Mouse (Mus musculus) embryonic facial prominence, embryonic 15.5 days (tissue): ENCODE results near the gene Sh3gl3. TPM values are rescaled to one million over a fixed set of nuclear protein-coding genes. Genes with fewer than 3 reads are reported as not detected.

ENCODE experiments used
- ATAC-seq: fragments of 200-750 bp; cut with Nextera tagmentation; 2 replicates; pipeline ENCODE4 v1.8.0; 2017; ENCODE audit warnings: low read depth, moderate TSS enrichment; ENCODE audit not compliant: insufficient number of reproducible peaks, low FRiP score, low TSS enrichment
- H3K27ac ChIP-seq: fragments of 300-500 bp; sonication (generic); replicated peaks from 2 replicates; pipeline ENCODE4 v1.5.1; 2015; ENCODE audit warnings: mild to moderate bottlenecking, inconsistent platforms
- H3K27me3 ChIP-seq: fragments of 300-500 bp; sonication (generic); 2 replicates; pipeline ENCODE4 v1.6.1; 2015; ENCODE audit warnings: inconsistent platforms
- H3K36me3 ChIP-seq: fragments of 300-500 bp; sonication (generic); 2 replicates; pipeline ENCODE4 v1.6.1; 2015; ENCODE audit warnings: mild to moderate bottlenecking, inconsistent platforms
- H3K4me1 ChIP-seq: fragments of 300-500 bp; sonication (generic); 2 replicates; pipeline ENCODE4 v1.6.1; 2015; ENCODE audit warnings: inconsistent platforms
- H3K4me2 ChIP-seq: fragments of 300-500 bp; sonication (generic); replicated peaks from 2 replicates; pipeline ENCODE4 v1.6.1; 2015; ENCODE audit warnings: mild to moderate bottlenecking, inconsistent platforms
- H3K4me3 ChIP-seq: fragments of 300-500 bp; sonication (generic); replicated peaks from 2 replicates; pipeline ENCODE4 v1.5.1; 2015; ENCODE audit warnings: mild to moderate bottlenecking, inconsistent platforms
- H3K9ac ChIP-seq: fragments of 300-500 bp; sonication (generic); 2 replicates; pipeline ENCODE4 v1.6.1; 2015; ENCODE audit warnings: inconsistent platforms
- H3K9me3 ChIP-seq: fragments of 300-500 bp; sonication (generic); replicated peaks from 2 replicates; pipeline ENCODE4 v1.6.1; 2016; ENCODE audit warnings: inconsistent platforms
- WGBS: fragments of 180-500 bp; shearing (Covaris S2); methylation state at CpG from one replicate; pipeline ENCODE4 v1.1.7; 2015; 5-methylcytosine and 5-hydroxymethylcytosine counted together
- polyA plus RNA-seq: library from polyadenylated mRNA; unstranded; fragments of >200 nt; fragmentation: Nextera tagmentation; extraction: Ambion mirVana; gene quantifications from 2 replicates; pipeline ENCODE4 v1.2.1, GENCODE M21; 2015

Gene Sh3gl3
- polyA plus RNA-seq, 1 experiment from 2014 or later: 11.4 TPM

DNA sequence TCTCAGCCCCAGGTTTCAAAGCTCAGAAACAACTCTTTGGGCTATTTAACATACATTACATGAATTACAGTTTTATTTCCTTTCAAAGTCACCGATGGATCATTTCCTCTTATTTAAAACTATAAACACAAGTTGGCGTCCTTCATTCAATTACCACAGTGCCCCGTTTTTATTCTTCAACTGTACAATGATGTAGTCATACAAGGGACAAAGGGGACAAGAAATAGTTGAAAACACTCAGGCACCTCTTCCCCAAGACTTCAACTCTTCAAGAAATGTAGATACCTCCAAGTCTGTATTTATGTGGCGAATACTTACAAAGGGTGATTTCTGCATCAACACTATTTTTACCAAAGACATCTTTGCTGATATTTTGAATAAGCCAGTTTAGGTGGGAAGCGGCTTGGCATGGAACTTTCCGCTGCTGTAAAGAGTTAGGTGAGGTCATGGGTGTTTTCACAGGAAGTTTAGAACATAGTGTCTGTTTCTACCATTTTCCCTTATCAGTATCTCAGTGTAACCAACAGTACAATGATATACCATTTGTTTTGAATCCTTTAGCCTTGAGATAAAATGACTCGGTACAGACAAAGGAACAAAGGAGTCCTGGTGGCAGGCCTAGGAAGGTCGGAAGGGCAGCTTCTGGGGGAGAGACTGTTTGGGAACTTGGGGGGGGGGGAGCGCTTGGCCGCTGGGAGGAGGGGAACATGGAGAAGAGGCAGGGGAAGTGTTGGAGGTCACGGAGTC is 62.7 kb downstream of the Sh3gl3 start:
- WGBS: 68% methylated on average over 10 of the region's 11 CpGs
- Histone ChIP-seq H3K4me2 (no peak overlapping the region), H3K9ac (no peak overlapping the region), H3K27me3 (no peaks in the 10 kb centered on the region), H3K9me3 (no peaks in the 10 kb centered on the region), H3K36me3 (no peaks in the 10 kb centered on the region), H3K4me3 (no peak overlapping the region), H3K4me1 (0 out of 2 replicates have a peak, but pooled peaks cover 3% of the 10 kb centered on the region), H3K27ac (no peak overlapping the region)
- ATAC-seq: no peak

DNA sequence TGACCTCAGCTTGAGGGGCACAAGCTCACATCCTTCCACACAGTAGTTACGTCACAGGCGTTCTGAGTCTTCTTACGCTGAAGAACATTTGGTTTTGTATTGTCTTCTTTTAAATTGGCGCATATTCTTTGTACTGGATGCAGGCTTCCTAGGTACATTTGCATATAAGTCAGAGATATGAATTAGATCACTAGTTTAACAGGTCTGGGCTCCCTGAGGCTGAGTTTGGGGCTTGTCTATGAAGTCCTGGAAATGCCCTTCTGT is 63.2 kb downstream of the Sh3gl3 start:
- no peak overlapping the region for H3K4me2 ChIP-seq
- H3K36me3 ChIP-seq: no peaks in the 10 kb centered on the region
- H3K27ac ChIP-seq: no peak overlapping the region
- no peak overlapping the region for H3K4me3 ChIP-seq
- no peaks in the 10 kb centered on the region for H3K9me3 ChIP-seq
- H3K9ac ChIP-seq: no peak overlapping the region
- 87% methylated on average over 4 of the region's 4 CpGs for WGBS
- no peaks in the 10 kb centered on the region for H3K27me3 ChIP-seq
- ATAC-seq: no peak
- 0 out of 2 replicates have a peak, but pooled peaks cover 3% of the 10 kb centered on the region for H3K4me1 ChIP-seq

DNA sequence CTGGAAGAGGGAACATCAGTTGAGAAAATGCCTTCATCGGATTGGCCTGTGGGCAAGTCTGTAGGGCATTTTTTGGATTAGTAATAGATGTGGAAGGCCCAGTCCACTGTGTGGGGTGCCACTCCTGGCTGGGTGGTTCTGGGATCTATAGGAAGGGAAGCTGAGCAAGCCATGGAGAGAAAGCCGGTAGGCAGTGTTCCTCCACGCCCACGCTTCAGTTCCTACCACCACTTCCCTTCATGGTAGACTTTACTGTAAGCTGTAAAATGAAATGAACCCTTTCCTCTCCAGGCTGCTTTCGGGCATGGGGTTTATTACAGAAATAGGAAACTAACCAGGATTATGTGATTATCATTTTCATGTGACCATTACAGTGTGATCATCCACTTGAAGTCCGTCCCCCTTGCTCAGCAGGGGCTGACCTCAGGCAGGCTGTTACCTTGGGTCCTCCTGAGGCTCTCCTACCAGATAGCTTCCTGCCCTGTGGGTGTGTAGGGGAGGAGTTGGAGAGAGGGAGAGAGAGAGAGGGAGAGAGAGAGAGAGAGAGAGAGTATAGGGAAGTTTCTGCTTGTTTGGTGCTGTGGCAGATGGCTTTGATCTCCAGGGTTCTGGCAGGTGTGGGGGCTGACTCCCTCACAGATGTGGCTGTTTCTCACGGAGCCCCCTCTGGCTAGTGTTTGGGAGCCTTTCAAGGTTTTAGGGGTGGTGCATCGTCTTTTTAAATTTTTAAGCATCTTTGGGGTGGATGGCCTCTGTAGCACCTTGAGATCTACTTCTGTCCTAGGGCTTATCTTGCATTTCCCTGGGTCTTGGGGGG is 67.0 kb downstream of the Sh3gl3 start:
- no peaks in the 10 kb centered on the region for H3K36me3 ChIP-seq
- H3K4me1 ChIP-seq: 0 out of 2 replicates have a peak, but pooled peaks cover 3% of the 10 kb centered on the region
- WGBS: 37% methylated on average over 8 of the region's 8 CpGs
- H3K27ac ChIP-seq: no peak overlapping the region
- H3K27me3 ChIP-seq: no peaks in the 10 kb centered on the region
- no peak for ATAC-seq
- no peaks in the 10 kb centered on the region for H3K9me3 ChIP-seq
- no peak overlapping the region for H3K4me2 ChIP-seq
- no peak overlapping the region for H3K9ac ChIP-seq
- H3K4me3 ChIP-seq: no peak overlapping the region

DNA sequence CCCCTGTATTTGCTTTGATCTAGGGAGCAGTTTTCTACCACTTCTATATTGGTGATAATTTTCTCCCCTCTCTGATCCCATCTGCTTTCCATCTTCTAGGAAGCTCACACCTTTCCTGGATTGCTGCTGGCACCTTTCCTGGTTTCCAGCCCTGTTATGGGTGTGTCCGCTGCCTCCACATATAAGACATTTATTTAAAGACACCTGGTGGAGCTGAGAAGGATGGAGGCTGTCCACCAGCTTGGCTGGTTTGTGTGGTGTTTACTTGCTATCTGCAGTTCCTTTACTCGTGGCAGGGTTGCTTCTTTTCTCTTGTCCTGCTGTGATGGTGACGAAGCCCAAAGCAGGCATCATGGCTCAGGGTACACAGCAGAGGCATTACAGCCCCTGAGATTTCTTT is 71.1 kb downstream of the Sh3gl3 start:
- Histone ChIP-seq H3K27me3 (no peaks in the 10 kb centered on the region), H3K9ac (no peak overlapping the region), H3K36me3 (no peaks in the 10 kb centered on the region), H3K4me2 (no peak overlapping the region), H3K4me3 (no peak overlapping the region), H3K9me3 (no peaks in the 10 kb centered on the region), H3K4me1 (peaks cover 3% of the 10 kb centered on the region; the same call in 1 of the 2 replicates), H3K27ac (no peak overlapping the region)
- no peak for ATAC-seq
- 87% methylated on average over 3 of the region's 3 CpGs for WGBS

DNA sequence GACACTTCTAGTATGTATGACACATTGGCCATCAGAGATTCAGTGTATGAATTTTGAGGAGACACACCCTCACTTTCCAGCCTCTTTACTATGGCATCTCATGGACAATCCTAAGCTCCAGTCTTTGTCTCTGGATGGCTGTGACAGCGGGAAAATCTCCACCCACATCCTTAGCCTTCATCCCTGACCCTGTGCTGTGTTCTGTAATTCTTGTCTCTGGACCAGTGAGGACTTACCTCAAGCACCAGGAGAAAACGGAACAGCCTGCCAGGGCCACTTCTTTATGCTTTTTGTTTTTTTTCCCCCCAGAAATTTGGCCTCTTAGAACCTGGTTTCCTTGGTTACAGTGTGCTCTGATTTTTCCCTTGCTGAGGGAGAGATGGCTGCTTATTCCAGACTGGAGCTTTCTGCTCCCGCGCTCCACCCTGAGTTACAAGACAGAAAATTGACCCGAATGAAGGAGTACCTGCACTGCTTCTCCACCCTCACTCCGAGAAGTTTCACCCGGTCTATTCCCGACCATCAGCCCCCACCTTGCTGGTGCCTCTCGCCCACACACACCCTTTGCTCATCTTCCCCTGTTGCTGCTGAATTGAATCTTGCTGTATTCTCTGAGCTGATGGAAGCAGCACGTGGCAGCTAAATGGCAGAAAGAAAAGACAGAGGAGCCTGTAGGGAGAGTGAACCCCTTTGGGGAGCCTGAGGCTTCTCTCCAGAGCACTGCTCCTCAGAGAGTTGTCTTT is 75.5 kb downstream of the Sh3gl3 start:
- H3K9me3 ChIP-seq: no peaks in the 10 kb centered on the region
- no peak overlapping the region for H3K27ac ChIP-seq
- no peaks in the 10 kb centered on the region for H3K27me3 ChIP-seq
- WGBS: 66% methylated on average over 10 of the region's 10 CpGs
- no peaks in the 10 kb centered on the region for H3K36me3 ChIP-seq
- no peak for ATAC-seq
- H3K9ac ChIP-seq: no peak overlapping the region
- H3K4me3 ChIP-seq: no peak overlapping the region
- no peak overlapping the region for H3K4me2 ChIP-seq
- H3K4me1 ChIP-seq: no peaks in the 10 kb centered on the region; the same call in 1 of the 2 replicates

DNA sequence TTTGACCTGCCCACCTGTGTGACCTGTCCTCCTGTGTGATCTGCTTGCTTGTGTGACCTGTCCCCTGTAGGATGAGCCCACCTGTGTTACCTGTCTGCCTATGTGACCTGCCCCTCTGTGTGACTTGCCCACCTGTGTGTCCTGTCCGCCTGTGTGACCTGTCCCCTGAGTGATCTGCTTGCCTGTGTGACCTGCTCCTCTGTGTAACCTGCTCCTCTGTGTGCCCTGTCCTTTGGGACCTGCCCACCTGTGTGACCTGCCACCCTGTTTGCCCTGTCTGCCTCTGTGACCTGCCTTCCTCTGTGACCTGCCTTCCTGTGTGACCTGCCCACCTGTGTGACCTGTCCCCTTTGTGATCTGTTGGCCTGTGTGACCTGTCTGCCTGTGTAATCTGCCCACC is 79.7 kb downstream of the Sh3gl3 start:
- Histone ChIP-seq H3K4me3 (no peak overlapping the region), H3K9ac (no peak overlapping the region), H3K4me1 (no peaks in the 10 kb centered on the region; the same call in 1 of the 2 replicates), H3K27ac (no peak overlapping the region), H3K36me3 (no peaks in the 10 kb centered on the region), H3K27me3 (no peaks in the 10 kb centered on the region), H3K4me2 (no peak overlapping the region), H3K9me3 (no peaks in the 10 kb centered on the region)
- 0 out of 2 replicates have a peak, but pooled peaks have one; percentile 57 for ATAC-seq
- 83% methylated on average over 1 of the region's 1 CpGs for WGBS

DNA sequence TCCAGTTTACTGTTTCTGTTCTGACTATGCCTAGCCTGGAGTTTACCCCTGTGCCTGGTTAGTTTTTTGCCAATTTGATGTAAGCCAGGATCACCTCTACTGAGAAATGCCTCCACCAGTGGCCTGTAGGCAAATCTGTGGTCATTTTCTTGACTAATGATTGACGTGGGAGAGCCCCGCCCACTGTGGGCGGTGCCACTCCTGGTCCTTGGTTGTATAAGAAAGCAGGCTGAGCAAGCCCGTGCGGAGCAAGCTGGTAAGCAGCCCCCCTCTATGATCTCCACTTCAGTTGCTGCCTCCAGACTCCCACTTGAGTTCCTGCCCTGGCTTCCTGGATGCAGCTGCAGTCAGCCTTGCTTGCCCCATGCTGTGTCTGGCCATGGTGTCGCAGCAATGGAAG is 83.3 kb downstream of the Sh3gl3 start:
- WGBS: 66% methylated on average over 6 of the region's 6 CpGs
- Histone ChIP-seq H3K27ac (no peak overlapping the region), H3K4me3 (no peak overlapping the region), H3K4me1 (no peaks in the 10 kb centered on the region), H3K4me2 (no peak overlapping the region), H3K36me3 (no peaks in the 10 kb centered on the region), H3K9me3 (no peaks in the 10 kb centered on the region), H3K9ac (no peak overlapping the region), H3K27me3 (no peaks in the 10 kb centered on the region)
- ATAC-seq: no peak

DNA sequence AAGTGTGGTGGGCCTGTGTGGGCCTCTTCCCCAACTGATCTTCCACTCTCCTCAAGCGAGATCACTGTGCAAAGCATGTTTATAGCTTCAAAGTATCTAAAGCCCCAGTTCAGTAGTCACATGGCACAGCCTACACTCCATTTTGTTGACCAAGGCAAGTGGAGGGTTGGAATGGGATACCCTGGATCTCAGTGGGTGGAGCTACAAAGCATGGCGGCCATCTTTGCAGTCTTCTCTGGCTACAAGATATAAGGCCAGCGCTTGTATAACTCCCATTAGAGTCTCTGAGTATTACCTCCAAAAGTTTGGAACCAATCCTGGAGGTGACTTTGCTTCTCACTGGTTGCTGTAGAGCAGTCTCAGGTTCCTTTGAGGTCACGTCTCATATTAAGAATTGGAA is 83.9 kb downstream of the Sh3gl3 start:
- H3K4me3 ChIP-seq: no peak overlapping the region
- WGBS: 90% methylated on average over 4 of the region's 4 CpGs
- H3K36me3 ChIP-seq: no peaks in the 10 kb centered on the region
- no peaks in the 10 kb centered on the region for H3K9me3 ChIP-seq
- H3K4me2 ChIP-seq: no peak overlapping the region
- no peaks in the 10 kb centered on the region for H3K4me1 ChIP-seq
- no peak for ATAC-seq
- H3K9ac ChIP-seq: no peak overlapping the region
- no peak overlapping the region for H3K27ac ChIP-seq
- H3K27me3 ChIP-seq: no peaks in the 10 kb centered on the region

DNA sequence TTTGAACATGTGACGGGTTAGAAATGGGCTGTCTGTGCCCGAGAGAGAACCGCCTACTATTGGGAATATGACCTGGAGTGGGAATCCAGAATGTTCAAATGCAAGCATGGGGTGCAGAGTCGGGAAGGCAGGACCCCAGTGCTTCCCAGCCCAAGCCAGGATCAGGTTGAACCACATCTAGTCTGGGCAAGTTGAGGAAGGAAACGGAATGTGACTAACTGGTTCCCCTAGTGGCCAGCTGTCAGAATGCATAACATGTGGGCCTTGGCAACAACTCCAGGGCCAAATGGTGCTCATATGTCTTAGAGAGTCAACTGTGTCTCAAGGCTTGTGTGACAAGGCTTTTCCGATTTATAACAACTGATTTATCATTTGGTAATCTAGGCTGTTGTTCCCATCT is 86.6 kb downstream of the Sh3gl3 start:
- Histone ChIP-seq H3K4me1 (no peaks in the 10 kb centered on the region), H3K36me3 (no peaks in the 10 kb centered on the region), H3K27ac (no peak overlapping the region), H3K4me2 (no peak overlapping the region), H3K9me3 (no peaks in the 10 kb centered on the region), H3K4me3 (no peak overlapping the region), H3K27me3 (no peaks in the 10 kb centered on the region), H3K9ac (no peak overlapping the region)
- WGBS: 58% methylated on average over 6 of the region's 6 CpGs
- ATAC-seq: no peak

DNA sequence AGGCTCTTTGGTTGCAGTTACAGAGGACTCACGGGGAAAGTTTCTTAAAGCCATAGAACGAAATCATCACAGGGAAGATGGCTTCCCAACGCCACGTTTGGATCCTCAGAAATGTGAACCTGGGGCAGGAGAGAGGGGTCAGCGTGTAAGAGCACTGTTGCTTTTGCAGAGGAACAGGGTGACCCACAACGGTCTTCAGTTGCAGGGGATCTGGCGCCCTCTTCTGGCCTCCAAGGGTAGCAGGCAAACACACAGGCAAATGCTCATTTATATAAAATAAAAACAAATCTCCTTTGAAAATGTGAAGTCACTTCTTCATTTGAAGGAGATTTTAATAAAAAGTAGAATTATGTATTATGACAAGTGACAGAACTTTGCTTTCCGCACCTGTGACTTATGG is 89.5 kb downstream of the Sh3gl3 start:
- Histone ChIP-seq H3K27ac (no peak overlapping the region), H3K4me3 (no peak overlapping the region), H3K4me1 (no peaks in the 10 kb centered on the region), H3K4me2 (no peak overlapping the region), H3K27me3 (no peaks in the 10 kb centered on the region), H3K9me3 (no peaks in the 10 kb centered on the region), H3K9ac (no peak overlapping the region), H3K36me3 (no peaks in the 10 kb centered on the region)
- no peak for ATAC-seq
- WGBS: 19% methylated on average over 8 of the region's 8 CpGs

DNA sequence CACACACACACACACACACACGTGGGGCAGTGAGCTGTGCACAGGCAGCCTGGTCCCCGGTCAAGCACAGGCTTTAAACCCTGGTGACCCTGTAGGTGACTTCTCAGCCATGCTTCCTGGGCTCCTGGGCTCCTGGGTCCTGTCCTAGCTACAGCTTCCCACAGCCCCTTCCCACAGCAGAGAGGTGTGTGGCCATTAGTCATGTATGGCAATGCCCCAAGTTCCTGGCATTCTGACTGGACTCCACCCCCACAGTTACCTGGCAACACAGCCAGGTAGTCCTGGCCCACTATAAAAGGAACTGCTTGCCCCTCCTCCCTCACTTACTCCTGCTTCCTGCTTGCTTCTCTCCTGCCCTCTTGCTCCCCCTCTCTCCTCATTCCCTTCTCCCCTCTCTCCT is 90.5 kb downstream of the Sh3gl3 start:
- WGBS: 96% methylated on average over 2 of the region's 2 CpGs
- no peak for ATAC-seq
- Histone ChIP-seq H3K36me3 (no peaks in the 10 kb centered on the region), H3K9me3 (no peaks in the 10 kb centered on the region), H3K9ac (no peak overlapping the region), H3K4me1 (no peaks in the 10 kb centered on the region), H3K4me3 (no peak overlapping the region), H3K4me2 (no peak overlapping the region), H3K27ac (no peak overlapping the region), H3K27me3 (no peaks in the 10 kb centered on the region)
